Mouse (Mus musculus) liver, embryonic 16.5 days (tissue): ENCODE measurements around the gene Ghdc. TPM values are rescaled to one million over a fixed set of nuclear protein-coding genes. Genes with fewer than 3 reads are reported as not detected.

Source experiments
- ATAC-seq: fragments of 200-750 bp; cut with Nextera tagmentation; 2 replicates; pipeline ENCODE4 v1.8.0; 2017; ENCODE audit warnings: low read depth, mild to moderate bottlenecking, moderate number of reproducible peaks, moderate library complexity
- H3K27ac ChIP-seq: fragments of 300-500 bp; sonication (generic); 2 replicates; pipeline ENCODE4 v1.5.1; 2014; ENCODE audit warnings: mild to moderate bottlenecking, low read length
- H3K27me3 ChIP-seq: fragments of 300-500 bp; sonication (generic); 2 replicates; pipeline ENCODE4 v1.6.1; 2014; ENCODE audit warnings: low read depth, low read length, mixed read lengths; ENCODE audit not compliant: control insufficient read depth, insufficient read depth
- H3K36me3 ChIP-seq: fragments of 300-500 bp; sonication (generic); 2 replicates; pipeline ENCODE4 v1.6.1; 2014; ENCODE audit warnings: mild to moderate bottlenecking; ENCODE audit not compliant: control insufficient read depth, insufficient read depth
- H3K4me1 ChIP-seq: fragments of 300-500 bp; sonication (generic); 2 replicates; pipeline ENCODE4 v1.6.1; 2014; ENCODE audit warnings: low read depth, low read length, mixed read lengths; ENCODE audit not compliant: control insufficient read depth
- H3K4me2 ChIP-seq: fragments of 300-500 bp; sonication (generic); 2 replicates; pipeline ENCODE4 v1.6.1; 2014; ENCODE audit warnings: low read depth, low read length, mixed read lengths
- H3K4me3 ChIP-seq: fragments of 300-500 bp; sonication (generic); 2 replicates; pipeline ENCODE4 v1.5.1; 2014; ENCODE audit warnings: low read depth, mild to moderate bottlenecking, low read length
- H3K9ac ChIP-seq: fragments of 300-500 bp; sonication (generic); 2 replicates; pipeline ENCODE4 v1.6.1; 2014; ENCODE audit warnings: low read depth, low read length
- H3K9me3 ChIP-seq: fragments of 300-500 bp; sonication (generic); replicated peaks from 2 replicates; pipeline ENCODE4 v1.6.1; 2016; ENCODE audit warnings: low read length; ENCODE audit not compliant: control insufficient read depth
- WGBS: fragments of 180-500 bp; shearing (Covaris S2); extraction: QIAGEN DNeasy Blood & Tissue Kit; methylation state at CpG from one replicate; pipeline ENCODE4 v1.1.7; 2014; ENCODE audit not compliant: insufficient replicate concordance; 5-methylcytosine and 5-hydroxymethylcytosine counted together
- polyA plus RNA-seq: library from polyadenylated mRNA; unstranded; fragments of >200 nt; fragmentation: Nextera tagmentation; extraction: Ambion mirVana; gene quantifications from 2 replicates; pipeline ENCODE4 v1.2.1, GENCODE M21; 2015

Ghdc gene
- polyA plus RNA-seq, 1 experiment from 2014 or later, result 2.1 TPM

- 61% methylated on average over 9 of the region's 9 CpGs for WGBS
- peak overlapping the region; percentile 88 for H3K27ac ChIP-seq
- no peak for ATAC-seq
- peaks cover 9% of the 10 kb centered on the region for H3K36me3 ChIP-seq
- H3K27me3 ChIP-seq, result no peaks in the 10 kb centered on the region
- H3K4me2 ChIP-seq, result peak overlapping the region; percentile 89
- peak overlapping the region; percentile 89 for H3K9ac ChIP-seq
- peaks cover 51% of the 10 kb centered on the region for H3K4me1 ChIP-seq
- peak overlapping the region; percentile 82 for H3K4me3 ChIP-seq
- no peaks in the 10 kb centered on the region for H3K9me3 ChIP-seq
Observed at GRCm38 (mm10) chr11:100735134-100735865, 35.5 kb downstream of the Ghdc start.

GRCm38 (mm10) chr11:100730477-100731205 is 40.1 kb downstream of the Ghdc start:
- Histone ChIP-seq H3K9ac (no peak overlapping the region), H3K27ac (no peak overlapping the region), H3K4me1 (peaks cover 25% of the 10 kb centered on the region), H3K4me2 (no peak overlapping the region), H3K27me3 (no peaks in the 10 kb centered on the region), H3K4me3 (no peak overlapping the region), H3K9me3 (no peaks in the 10 kb centered on the region), H3K36me3 (peaks cover 13% of the 10 kb centered on the region)
- ATAC-seq, result no peak
- 78% methylated on average over 6 of the region's 6 CpGs for WGBS

GRCm38 (mm10) chr11:100729976-100730375 is 40.8 kb downstream of the Ghdc start:
- Histone ChIP-seq H3K9ac (no peak overlapping the region), H3K9me3 (no peaks in the 10 kb centered on the region), H3K27me3 (no peaks in the 10 kb centered on the region), H3K4me2 (no peak overlapping the region), H3K27ac (no peak overlapping the region), H3K36me3 (peaks cover 13% of the 10 kb centered on the region), H3K4me3 (no peak overlapping the region), H3K4me1 (peaks cover 23% of the 10 kb centered on the region)
- no peak for ATAC-seq
- WGBS, result 41% methylated on average over 4 of the region's 4 CpGs

GRCm38 (mm10) chr11:100728601-100729000 is 42.2 kb downstream of the Ghdc start:
- ATAC-seq, result no peak
- Histone ChIP-seq H3K4me3 (no peak overlapping the region), H3K27me3 (no peaks in the 10 kb centered on the region), H3K4me1 (peaks cover 24% of the 10 kb centered on the region), H3K4me2 (no peak overlapping the region), H3K36me3 (peaks cover 13% of the 10 kb centered on the region), H3K9me3 (no peaks in the 10 kb centered on the region), H3K27ac (no peak overlapping the region), H3K9ac (no peak overlapping the region)
- 85% methylated on average over 6 of the region's 6 CpGs for WGBS

GRCm38 (mm10) chr11:100727201-100727600 is 43.6 kb downstream of the Ghdc start:
- H3K36me3 ChIP-seq, result peaks cover 4% of the 10 kb centered on the region
- no peak overlapping the region for H3K9ac ChIP-seq
- H3K4me1 ChIP-seq, result peaks cover 27% of the 10 kb centered on the region
- 0 out of 2 replicates have a peak, but pooled peaks have one; percentile 25 for ATAC-seq
- 91% methylated on average over 3 of the region's 3 CpGs for WGBS
- no peak overlapping the region for H3K4me3 ChIP-seq
- no peaks in the 10 kb centered on the region for H3K27me3 ChIP-seq
- no peak overlapping the region for H3K4me2 ChIP-seq
- H3K27ac ChIP-seq, result 0 out of 2 replicates have a peak overlapping the region, but pooled peaks have one; percentile 22
- H3K9me3 ChIP-seq, result no peaks in the 10 kb centered on the region

GRCm38 (mm10) chr11:100724919-100725512 is 45.7 kb downstream of the Ghdc start:
- ATAC-seq, result peak; percentile 41
- no peaks in the 10 kb centered on the region for H3K27me3 ChIP-seq
- H3K36me3 ChIP-seq, result peaks cover 4% of the 10 kb centered on the region
- peaks cover 39% of the 10 kb centered on the region for H3K4me1 ChIP-seq
- no peak overlapping the region for H3K4me2 ChIP-seq
- 18% methylated on average over 5 of the region's 5 CpGs for WGBS
- H3K27ac ChIP-seq, result peak overlapping the region; percentile 56
- no peak overlapping the region for H3K4me3 ChIP-seq
- no peak overlapping the region for H3K9ac ChIP-seq
- no peaks in the 10 kb centered on the region for H3K9me3 ChIP-seq

- Histone ChIP-seq H3K4me2 (peak overlapping the region; percentile 1; the same call in 1 of the 2 replicates), H3K9me3 (no peaks in the 10 kb centered on the region), H3K4me3 (no peak overlapping the region), H3K27ac (peak overlapping the region; percentile 51), H3K9ac (no peak overlapping the region; the same call in 1 of the 2 replicates), H3K27me3 (no peaks in the 10 kb centered on the region), H3K36me3 (peaks cover 20% of the 10 kb centered on the region), H3K4me1 (peaks cover 39% of the 10 kb centered on the region)
- ATAC-seq, result no peak
- 36% methylated on average over 2 of the region's 2 CpGs for WGBS
Observed at GRCm38 (mm10) chr11:100722493-100723028, 48.2 kb downstream of the Ghdc start.

GRCm38 (mm10) chr11:100721776-100722492 is 48.8 kb downstream of the Ghdc start:
- Histone ChIP-seq H3K4me2 (peak overlapping the region; percentile 1; the same call in 1 of the 2 replicates), H3K9ac (peak overlapping the region; percentile 14; the same call in 1 of the 2 replicates), H3K9me3 (no peaks in the 10 kb centered on the region), H3K36me3 (peaks cover 26% of the 10 kb centered on the region), H3K4me1 (peaks cover 39% of the 10 kb centered on the region), H3K4me3 (no peak overlapping the region), H3K27me3 (no peaks in the 10 kb centered on the region), H3K27ac (peak overlapping the region; percentile 51)
- WGBS, result 13% methylated on average over 8 of the region's 8 CpGs
- peak; percentile 25; the same call in 1 of the 2 replicates for ATAC-seq
